Mouse (Mus musculus) CD8-positive naive resting alpha-beta T cell, adult 57 days (primary cell): ENCODE data around the gene 1500009C09Rik. TPM values are rescaled to one million over a fixed set of nuclear protein-coding genes. Genes with fewer than 3 reads are reported as not detected.

Experiments
- total RNA-seq: library from RNA; stranded (reverse); gene quantifications from one replicate; pipeline ENCODE4 v1.2.4, GENCODE M21; 2023

Gene 1500009C09Rik
- not detected for total RNA-seq

DNA sequence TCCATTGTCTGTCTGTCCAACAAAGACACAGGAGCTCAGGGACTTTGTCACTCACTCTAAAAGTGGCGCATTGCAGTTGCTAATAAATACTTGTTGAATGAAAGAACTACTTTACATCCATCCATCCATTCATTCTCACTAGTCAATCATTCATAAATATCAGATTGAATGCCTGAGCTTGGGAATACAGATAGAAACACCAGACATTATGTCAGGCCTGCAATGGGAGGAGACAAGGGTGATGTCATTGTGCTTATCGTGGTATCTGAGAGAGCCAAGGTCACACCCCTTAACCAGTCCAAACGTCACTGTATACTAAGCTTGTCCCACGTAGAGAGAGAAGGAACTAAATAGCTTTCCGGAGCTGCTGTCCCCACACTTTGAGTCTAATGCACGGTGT is at the start of gene 1500009C09Rik:
Gene 1500009C09Rik, plus strand, starts transcription at position 301 of the 400 bp plus-strand sequence.

GRCm38 (mm10) chr15:82212752-82213063 is 39.5 kb upstream of the 1500009C09Rik start, which contains the start of gene Shisa8:
TSS of gene Shisa8 (minus strand) at chr15:82212815.

DNA sequence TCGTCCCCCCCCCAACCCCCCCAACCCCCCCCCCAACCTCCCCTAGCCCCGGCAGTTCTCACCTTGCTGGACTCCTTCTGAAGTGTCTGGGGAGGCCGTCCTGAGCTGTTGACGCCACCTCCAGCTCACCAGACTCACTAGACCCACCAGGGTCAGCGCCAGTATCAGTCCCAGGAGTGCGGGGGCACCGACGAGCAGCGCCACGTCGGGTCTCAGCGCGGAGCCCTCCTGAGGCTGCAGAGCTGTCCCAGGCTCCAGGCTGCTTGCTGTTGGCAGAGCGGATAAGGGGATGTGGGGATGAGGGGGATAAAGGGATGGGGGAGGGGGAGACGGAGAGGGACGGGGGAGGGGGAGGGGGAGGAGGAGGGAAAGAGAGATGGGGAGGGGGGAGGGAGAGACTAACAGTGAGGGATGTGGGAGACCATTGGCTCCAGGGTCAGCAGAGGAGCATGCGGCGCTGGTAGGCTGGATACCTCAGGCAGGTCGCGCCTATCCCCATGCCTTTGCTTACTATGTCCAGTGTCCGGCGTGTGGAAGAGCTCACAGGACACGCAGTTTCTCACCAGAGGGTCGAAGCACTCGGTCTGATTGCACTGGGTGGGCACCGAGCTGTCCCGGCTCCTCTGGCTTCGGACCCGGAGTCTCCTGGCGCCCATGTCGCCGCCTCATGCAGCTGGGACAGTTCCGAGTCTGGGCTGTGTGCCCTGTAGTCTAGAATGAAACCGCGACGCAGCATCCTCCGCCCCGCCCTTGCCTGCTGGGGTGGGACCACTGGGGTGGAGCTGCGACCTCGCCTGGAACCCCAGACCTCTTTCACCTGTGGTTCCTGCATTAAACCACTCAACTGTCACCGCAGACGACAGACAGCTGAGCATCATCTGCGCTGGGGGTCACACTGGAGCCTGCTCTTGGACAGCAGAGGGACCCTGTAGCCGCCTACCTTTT is 28.3 kb upstream of the 1500009C09Rik start, which contains the start of gene Tnfrsf13c:
Gene Tnfrsf13c, minus strand, starts transcription at position 713 of the 945 bp plus-strand sequence.

GRCm38 (mm10) chr15:82244115-82244804 is 7.9 kb upstream of the 1500009C09Rik start, which contains the start of gene Cenpm:
TSS of gene Cenpm (minus strand) at chr15:82244748.

GRCm38 (mm10) chr15:82274593-82274926 is 22.4 kb downstream of the 1500009C09Rik start, which contains the start of gene Sept3:
TSS of gene Sept3 (plus strand) at chr15:82274893.

DNA sequence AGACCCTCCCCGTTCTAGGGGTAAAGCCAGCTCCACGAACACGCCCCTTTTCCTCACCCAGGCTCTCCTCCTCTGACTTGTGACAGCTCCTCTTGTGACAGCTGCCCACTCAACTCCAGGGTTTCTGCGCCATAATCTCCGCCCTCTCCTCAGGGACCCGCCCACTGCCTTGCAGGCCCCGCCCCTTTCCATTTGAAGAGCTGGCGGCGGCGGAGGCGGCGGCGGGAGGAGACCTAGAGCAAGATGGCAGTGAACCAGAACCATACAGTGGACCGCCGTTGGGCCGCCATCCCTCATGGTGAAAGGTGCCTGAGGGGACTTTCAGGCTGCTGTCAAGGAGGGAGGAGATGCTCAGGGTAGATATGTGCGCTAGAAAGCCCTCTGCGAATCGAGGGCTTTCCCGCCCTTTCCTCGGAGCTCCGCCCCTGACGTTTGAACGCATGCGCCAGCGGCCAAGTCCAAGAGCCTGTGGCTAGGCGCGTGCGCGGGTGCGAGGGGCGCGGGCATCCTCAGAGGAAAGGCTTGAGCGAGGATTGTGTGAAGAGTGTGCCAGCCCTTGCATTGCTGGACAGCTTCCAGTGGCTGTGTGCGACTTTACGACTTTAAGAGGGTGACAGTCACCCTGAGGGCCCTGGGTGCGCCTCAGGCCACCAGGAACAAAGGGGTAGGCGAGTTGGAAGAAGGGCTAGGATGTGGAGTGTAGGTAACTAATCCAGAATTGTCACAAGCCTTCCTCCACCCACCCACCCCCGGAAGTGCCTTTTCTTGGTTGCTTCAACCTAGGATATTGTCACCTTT is 46.8 kb downstream of the 1500009C09Rik start, which contains the start of gene Wbp2nl:
Gene Wbp2nl, plus strand, starts transcription at position 191 of the 798 bp plus-strand sequence.

Other genes with a start within 250 kb of the 1500009C09Rik start
- gene Desi1, start 218.5 kb upstream of the 1500009C09Rik start, total RNA-seq, result 27.8 TPM
- 94.0 TPM for gene Snu13, start 204.8 kb upstream of the 1500009C09Rik start, total RNA-seq
- gene 4930407I10Rik, start 193.2 kb upstream of the 1500009C09Rik start, total RNA-seq, result not detected
- not detected for gene Mei1, start 182.4 kb upstream of the 1500009C09Rik start, total RNA-seq
- gene Ccdc134, start 124.5 kb upstream of the 1500009C09Rik start, total RNA-seq, result 39.1 TPM
- 184 TPM for gene Srebf2, start 105.2 kb upstream of the 1500009C09Rik start, total RNA-seq
- 0.77 TPM for gene Shisa8, start 39.6 kb upstream of the 1500009C09Rik start, total RNA-seq
- gene Tnfrsf13c, start 28.0 kb upstream of the 1500009C09Rik start, total RNA-seq, result 15.5 TPM
- gene Cenpm, start 7.6 kb upstream of the 1500009C09Rik start, total RNA-seq, result 0.83 TPM
- gene Sept3, start 22.5 kb downstream of the 1500009C09Rik start, total RNA-seq, result not detected
- not detected for gene Wbp2nl, start 46.6 kb downstream of the 1500009C09Rik start, total RNA-seq
- gene Naga, start 86.5 kb downstream of the 1500009C09Rik start, total RNA-seq, result 55.5 TPM
- gene Pheta2, start 86.5 kb downstream of the 1500009C09Rik start, total RNA-seq, result 1.1 TPM
- 85.9 TPM for gene Smdt1, start 86.6 kb downstream of the 1500009C09Rik start, total RNA-seq
- gene Ndufa6, start 101.9 kb downstream of the 1500009C09Rik start, total RNA-seq, result 128 TPM
- gene Cyp2d22, start 127.9 kb downstream of the 1500009C09Rik start, total RNA-seq, result 6.2 TPM
- not detected for gene Cyp2d11, start 141.6 kb downstream of the 1500009C09Rik start, total RNA-seq
- not detected for gene Cyp2d10, start 154.8 kb downstream of the 1500009C09Rik start, total RNA-seq
- gene Cyp2d9, start 181.0 kb downstream of the 1500009C09Rik start, total RNA-seq, result not detected